Mouse (Mus musculus): Measurements from ENCODE around the gene Icos. TPM values are rescaled to one million over a fixed set of nuclear protein-coding genes. Genes with fewer than 3 reads are reported as not detected.

Icos gene
- 22.6 and 22.7 TPM in 2 replicates for polyA plus RNA-seq (2015; fragmentation: Nextera tagmentation; extraction: Ambion mirVana)

DNA sequence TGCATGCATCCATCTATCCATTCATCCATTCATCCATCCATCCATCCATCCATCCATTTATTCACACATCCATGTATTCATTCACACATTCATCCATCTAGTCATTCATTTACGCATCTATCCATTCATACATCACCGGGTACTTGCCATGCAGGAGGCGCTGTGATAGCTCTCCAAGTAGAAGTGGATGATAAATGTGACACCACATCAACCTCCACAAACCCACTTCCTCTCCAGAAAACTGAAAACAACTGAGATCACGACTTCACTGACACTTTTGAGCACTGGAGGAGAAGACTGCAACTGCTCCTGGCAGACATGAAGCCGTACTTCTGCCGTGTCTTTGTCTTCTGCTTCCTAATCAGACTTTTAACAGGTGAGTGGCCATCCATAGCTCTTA, at the start of gene Icos:
Gene Icos (plus strand): TSS at position 287 of the 400 bp plus-strand sequence.
- peak; percentile 85 for DNase-seq (ENCODE audit: low spot score)

DNA sequence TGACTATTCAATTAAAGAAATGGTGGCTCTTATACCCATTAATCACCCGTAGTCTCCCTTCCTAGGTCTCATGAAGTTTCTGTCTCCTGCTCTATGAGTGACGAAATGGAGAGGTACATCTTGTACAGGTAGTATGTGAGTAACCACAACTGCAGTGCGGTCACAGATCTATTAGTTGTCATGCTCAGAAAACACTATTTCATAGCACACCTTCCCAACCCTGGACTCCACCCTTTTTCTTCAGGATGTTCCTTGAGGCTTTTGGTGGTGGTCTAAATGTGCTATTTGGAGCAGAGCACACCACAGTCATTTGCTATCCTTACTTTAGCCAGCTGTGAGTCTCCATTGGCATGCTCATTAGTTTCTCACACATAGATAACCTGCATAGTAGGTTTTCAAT, 48.7 kb upstream of the Icos start:
- no peak for DNase-seq (ENCODE audit: low spot score)

DNA sequence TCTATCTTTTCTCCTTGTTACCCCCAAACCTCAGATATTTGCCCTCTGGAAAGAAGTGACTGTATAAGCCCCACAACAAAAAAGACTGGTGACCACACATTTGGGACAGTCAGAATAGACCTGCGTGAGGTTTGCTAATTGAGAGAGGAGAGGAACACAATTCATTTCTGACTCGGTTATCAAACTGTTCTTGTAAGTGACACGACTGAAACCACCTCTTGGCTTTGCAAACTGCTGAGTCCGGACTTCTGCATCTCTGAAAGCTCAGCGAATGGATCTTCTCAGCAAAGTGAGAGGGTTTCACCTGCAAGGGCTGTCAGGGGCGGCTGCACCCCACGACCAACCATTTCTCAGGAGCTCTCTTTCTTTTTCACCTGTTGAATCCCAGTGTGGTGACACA, 47.3 kb upstream of the Icos start:
- no peak for DNase-seq (ENCODE audit: low spot score)

DNA sequence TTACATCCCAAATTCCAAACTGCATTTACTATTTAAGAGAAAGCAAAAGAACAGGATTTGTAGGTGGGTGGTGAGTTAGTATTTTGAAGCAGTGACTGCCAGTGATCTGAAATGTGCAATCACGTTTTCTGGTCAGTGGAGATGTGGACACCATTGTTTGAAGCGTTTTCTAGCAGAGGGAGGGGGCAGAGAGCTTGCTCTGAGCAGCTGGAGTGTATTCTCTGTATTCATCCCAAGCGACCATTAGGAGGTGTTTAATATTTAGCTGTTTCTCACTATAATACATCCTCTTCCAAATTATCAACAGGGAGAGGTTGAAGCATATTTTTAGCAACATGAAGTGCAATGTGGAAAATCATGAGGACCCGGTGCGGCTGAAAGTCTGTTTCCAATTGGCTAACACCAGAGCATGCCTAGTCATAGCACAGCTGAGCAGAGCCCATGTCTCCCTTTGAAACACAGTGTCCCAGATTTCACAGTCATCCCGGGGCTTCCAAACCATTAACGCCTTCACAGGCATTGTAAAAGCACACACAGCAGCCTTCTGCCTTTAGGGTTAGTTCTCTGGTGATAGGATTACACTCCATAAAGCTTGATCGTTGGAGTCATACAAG, 41.7 kb upstream of the Icos start:
- DNase-seq (ENCODE audit: low spot score), result no peak

DNA sequence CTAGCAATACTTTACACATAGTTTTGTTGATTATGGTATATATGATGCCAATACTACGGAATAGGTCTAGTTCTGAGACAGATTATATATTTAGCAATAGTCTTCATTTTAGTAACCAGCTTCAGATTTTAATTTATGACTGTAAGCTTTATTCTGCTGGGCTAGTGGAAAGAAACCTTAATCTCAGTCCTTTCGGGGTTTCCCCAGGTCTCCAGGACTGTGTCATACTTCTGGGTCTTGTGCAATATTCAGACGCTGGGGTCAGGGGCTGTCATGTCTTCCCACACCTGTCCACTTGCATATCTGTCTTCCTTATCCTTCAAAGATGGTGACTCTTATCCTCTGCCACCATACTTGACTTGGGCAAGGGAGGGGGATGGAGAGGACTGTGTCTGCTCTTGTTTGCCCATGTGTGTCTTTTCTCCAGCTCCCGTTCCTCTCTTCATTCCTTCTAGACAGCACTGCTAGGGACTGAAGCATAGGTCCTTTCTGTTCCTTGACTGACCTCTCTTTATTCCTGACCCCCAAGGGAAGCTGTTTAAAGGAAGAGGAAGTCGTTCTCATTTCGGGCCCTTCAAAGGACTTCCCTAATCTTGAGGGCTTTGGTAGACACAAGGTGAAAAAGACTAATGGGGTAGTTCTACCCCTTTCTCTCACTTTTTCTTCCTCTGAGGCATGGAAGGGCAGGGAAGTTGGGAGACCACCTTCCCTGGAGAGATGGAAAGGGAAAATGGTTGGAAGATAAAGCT, 40.6 kb upstream of the Icos start:
- no peak for DNase-seq (ENCODE audit: low spot score)

DNA sequence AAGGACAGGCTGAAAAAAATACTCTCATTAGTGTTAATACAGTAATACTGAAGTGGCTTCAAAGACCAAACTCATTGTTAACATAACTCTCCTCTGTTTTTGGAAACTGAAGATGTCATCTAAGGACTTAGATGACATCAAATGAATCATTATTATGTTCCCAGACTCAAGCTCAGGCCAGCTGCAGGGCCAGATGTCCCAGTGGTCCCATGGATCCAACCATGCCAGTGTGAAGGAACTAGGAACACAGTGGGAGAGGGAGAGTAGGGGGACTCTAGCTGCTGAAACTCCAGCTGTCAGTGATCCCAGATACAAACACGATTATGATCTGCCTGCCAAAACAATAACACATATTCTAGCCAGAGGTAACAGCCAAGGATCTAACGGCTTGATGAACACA, 39.5 kb upstream of the Icos start:
- DNase-seq (ENCODE audit: low spot score), result no peak

DNA sequence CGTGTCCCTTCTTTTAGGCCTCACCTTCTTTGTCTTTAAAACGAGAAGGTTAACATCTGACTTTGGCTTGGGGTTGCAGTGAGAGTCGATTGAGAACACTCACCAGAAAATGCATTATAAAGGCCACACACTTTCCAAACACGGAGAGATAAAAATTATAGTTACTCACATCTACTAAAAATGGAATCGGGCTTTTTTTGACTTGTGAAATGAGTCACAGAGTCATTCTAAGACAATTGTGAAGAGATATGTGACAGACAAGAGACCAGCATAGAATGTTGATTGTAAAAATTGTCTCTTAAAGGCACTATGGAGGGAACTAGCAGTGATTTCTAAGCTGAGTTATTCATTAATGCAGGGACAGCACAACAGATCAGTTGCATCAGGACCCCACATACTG, 38.8 kb upstream of the Icos start:
- no peak for DNase-seq (ENCODE audit: low spot score)

DNA sequence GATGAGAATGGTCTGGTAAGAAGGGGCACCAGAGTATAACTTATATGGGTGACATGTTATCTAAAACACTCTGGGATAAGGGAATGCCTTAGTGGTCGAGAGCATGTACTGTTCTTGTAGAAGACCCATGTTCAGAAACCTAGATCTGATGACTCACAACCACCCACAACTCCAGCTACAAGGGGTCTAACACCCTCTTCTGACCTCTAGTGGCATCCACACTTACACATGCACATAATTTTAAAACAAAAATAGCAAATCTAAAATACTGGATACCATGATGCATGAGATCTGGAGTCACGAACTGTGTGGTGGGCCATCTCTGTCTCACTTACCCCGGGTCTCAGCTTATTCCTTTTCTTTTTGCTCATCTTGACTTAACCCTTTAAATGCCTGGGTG, 37.7 kb upstream of the Icos start:
- no peak for DNase-seq (ENCODE audit: low spot score)

DNA sequence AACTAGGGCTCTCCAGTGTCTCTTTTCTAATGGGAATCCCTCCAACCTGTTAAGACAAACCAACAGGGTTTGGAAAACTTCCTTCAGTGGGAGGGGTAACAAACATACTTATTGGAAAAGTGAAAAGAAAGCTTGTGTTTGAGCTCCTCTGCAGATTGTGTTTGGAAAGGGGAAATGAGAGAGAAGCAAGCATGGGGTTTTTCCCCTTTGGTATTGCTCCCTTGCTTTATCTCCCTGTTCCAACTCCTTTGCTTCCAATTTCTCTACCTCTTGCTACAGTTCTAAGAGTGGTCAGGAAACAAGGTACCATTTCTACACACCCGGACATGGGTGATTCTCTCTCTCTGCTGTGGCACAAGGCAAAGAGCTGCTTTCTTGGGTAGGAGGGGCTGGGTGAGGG, 37.1 kb upstream of the Icos start:
- no peak for DNase-seq (ENCODE audit: low spot score)

DNA sequence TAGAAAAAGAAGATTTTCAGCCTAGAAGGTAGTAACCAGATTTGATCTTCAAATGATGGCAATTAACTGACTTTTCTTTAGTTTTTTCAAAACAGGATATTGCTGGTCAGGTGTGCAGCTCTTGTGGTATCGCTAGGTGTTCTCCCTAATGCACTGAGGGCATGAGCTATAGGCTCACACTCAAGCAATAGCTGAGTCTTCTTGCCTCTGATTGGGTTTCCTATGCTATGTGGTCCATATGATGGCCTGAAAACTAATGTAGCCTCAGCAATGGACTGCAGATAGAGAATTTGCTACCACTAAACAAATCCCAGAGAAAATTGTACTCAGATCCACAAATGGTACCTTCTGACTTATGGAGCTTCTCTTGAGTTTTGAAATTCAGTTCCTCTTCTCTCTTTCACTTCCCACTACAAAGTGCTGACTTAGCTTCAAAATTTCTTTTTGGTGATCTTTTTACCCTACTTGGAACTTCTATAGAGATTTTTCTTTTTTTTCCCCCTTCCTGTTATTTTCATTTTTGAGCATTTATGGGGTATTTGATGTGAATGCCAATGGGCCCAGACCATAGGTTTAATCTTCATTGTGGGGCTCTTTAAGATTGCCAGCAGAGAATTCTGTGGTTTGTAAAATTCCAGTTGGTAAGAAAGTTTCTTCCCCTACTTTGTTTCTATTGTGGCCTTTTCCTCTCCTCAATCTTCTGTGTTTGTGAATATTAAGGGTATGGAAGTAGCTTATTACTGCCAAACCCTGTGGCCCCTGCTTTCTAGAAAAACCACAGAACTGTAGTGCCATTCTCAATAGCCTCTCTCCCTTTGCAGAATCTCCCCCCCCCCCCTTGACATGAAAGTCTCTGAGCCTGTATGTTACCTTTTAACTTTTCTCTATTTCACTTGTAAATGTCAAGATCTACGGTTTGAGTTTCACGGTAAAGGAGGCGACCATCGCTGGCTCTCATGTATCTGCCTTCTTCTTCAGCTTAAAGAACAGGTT, 36.4 kb upstream of the Icos start:
- no peak for DNase-seq (ENCODE audit: low spot score)

DNA sequence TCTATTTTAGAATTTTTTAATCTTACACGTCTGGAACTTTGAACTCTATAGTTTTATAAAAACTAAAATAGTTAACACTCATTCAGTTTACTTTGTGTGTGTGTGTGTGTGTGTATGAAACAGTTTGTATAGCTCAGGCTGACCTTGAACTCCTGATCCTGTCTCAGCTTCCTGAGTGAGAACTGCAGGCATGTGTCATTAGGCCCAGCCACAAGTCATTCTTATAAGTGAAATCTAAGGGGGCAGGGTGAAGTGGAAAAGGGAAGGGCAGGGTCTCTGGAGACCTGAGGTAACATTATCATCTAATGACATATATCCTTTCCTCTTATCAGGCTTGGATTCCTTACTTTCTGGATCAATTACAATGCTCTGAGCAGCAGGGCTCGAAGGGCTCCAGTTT, 34.8 kb upstream of the Icos start:
- DNase-seq (ENCODE audit: low spot score), result no peak

DNA sequence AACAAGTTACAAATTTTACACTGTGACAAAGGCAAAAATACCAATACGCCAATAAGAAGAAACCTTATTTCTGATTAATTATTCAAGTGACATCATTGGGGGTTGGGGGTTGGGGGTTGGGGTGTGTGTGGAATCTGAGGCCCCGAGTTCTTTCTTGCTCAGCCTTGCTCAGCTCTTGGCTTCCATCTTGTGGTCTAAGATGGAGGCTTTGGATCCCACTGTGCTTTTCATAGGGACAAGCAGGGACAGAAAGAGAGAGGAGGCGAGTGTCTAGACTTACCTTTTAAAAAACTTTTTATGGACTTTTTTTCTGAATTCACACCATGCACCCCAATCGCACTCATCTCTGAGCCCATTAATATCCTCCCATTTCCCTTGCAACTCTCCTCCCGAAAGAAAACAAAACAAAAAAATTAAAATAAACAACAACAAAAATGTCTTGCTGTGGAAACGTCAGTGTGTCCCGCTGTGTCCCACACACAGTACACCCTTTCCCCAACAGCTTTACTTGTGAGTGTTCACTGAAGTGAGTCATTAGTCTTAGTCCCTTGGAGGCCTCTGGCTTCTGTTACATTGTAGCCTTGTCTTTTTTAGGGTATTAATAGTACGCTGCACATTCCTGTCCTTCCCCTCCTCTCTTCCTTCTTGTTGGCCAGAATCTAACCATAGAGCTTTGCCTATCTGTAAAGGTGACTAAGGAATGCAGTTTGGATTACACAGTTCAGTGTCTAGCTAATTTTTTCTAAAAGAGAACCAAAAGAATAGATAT, 31.9 kb upstream of the Icos start:
- no peak for DNase-seq (ENCODE audit: low spot score)

DNA sequence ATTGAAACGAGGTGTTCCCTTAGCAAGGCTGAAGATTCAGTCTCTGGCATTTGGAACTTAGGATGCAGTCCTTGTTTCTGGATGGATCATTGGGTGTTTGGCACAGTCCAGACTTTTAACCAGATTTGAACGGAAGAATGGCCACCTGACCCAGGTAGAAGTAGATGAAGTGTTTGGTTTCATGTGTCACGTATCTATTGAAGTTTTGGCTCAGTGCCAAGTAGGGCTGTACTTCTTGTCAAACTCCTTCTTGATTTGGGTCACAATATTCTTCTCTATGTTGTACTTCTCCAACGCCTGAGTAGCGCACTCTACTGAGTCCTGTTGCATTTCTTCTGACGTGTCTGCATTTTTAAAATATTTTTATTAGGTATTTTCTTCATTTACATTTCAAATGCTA, 29.6 kb upstream of the Icos start:
- DNase-seq (ENCODE audit: low spot score), result no peak

DNA sequence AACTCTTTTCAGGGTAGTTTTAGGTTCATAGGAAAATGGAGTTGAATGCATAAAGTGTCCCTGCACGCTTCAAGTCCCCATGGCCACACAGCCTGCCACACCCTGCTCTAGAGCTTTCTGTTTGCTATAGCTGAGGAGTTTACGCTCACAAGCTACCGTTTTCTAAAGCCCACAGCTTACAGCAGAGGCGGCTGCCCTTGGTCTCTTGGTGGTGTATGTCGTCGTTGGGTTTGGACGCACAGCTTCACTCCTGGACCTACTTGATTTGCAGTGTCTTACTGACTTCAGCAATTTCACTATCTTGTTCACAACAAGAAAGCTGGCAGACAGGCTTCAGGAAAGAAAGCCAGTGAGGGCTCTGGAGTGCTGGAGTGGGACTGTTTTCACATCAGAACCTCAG, 24.8 kb upstream of the Icos start:
- DNase-seq (ENCODE audit: low spot score), result no peak

DNA sequence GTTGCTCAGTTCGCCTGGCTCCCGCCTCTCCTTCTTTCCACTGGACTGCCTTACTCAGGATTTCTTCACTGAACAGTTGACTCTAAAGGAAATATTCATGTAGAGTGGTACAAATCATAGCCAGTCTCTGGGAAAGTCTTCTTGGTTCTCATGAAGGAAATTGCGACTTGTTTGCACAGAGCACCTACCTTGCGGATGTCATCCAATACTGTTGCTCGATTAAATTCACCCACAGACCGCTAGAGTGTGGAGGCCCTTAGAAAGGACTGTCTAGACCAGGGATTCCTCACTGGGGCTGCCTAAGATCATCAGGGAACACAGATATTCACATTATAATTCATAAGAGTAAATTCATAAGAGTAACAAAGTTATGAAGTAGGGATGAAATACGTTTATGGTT, 24.0 kb upstream of the Icos start:
- no peak for DNase-seq (ENCODE audit: low spot score)

DNA sequence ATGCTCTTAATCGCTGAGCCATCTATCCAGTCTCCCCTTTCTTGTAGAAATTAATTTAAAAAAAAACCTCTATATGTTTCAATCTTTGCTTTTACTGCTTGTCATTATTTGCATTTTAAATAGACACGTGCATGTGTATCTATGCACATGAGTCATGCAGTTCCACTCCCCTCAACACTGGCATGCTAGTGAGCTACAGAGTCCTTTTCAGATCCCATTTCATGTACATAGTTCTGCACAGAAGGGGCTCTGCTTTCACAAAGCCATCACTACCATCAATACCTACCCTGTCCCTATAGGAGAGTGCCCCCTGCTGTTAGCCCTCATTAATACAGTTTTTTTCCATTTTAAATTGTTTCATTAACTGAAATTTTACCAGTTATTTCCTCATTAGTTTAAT, 23.0 kb upstream of the Icos start:
- DNase-seq (ENCODE audit: low spot score), result peak; percentile 50

DNA sequence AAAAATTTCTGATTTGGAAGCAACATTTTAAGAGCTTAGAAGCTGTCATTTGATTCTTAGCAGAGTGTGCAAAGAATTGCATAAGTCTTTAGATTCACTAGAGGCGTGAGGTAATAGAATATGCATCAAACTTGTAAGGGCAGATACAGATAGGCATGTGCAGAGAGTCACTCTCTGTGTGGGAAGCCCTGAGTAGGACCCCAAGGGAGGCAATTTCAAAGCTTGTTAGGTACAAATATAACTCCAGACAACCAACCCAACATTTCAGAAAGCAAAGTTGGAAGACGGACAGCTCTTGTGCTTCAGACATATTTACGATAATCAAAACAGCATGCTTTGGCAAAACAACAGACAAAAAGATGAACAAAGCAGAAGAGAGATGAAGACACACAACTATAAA, 22.5 kb upstream of the Icos start:
- DNase-seq (ENCODE audit: low spot score), result no peak

DNA sequence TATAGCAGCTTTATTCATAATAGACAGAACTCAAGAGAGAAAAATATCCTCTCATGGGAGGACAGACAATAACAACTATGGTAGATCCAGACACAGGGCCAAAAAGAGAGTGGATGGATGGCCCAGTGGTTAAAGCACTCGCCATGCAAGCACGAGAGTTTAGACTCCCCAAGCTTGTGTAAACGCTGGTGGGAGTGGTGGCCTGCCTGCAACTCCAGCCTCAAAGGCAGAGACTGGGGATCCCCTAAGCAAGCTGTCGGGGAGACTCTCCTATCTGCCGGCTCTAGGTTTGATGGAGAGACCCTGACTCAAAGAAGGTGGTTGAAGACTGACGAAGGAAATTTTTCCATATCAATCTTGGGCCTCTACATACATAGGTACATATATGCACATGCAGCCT, 21.5 kb upstream of the Icos start:
- no peak for DNase-seq (ENCODE audit: low spot score)

DNA sequence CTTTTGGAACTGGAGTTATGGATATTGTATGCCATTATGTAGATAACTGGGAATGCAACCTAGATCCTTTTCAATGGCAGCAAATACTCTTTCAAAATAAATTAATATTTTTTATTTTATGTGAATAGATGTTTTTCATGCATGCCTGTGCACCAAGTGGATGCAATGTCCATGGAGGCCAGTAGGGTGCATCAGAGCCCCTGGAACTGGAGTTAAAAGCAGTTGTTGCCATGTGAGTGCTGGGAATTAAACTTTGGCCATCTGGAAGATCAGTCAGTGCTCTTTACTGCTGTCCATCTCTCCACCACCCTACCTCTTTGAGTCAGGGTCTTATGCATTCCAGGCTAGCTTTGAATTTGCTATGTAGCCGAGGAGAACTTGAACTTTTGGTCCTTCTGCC, 19.4 kb upstream of the Icos start:
- DNase-seq (ENCODE audit: low spot score), result no peak

DNA sequence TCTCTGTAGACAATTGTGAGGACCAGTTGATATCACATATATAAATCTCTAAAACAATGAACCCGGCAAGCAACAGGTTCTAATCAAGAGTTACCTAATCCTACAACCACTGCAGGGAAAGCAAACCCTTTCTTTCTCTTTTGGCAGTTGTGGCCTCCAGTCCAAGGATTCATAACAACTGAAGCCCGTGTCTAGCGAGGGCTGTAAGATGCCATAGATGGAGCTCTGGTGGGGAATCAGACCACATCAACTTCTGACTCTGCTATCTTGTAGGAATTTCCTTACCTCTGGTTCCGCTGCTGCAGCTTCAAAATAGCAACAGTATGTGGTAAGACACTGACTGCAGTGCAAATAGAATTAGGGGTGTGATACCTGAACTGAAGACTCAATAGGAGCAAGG, 18.5 kb upstream of the Icos start:
- DNase-seq (ENCODE audit: low spot score), result no peak

DNA sequence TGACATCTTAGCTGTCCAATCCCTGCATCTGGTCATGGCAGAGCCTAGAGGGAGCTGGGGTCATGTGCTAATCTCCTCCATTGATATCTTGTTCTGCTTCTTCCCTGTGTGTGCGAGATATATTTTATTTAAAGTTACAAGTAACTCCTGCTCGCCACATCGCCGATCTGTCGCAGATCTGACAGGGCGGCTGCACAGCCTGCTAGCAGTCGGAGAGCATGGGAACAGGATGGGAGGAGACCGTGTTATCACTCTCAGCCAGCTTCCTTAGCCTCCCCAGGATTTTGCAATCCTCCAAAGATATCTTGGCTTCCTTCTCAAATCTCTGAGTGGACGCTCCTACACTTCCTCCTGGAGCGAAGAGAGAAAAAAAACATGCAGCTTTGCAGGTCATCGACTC, 17.3 kb upstream of the Icos start:
- no peak for DNase-seq (ENCODE audit: low spot score)
